Mouse (Mus musculus) mouse trophoblast stem cell (cell line): ENCODE data around the gene Uchl1.

ENCODE experiments used
- in situ Hi-C, 2 experiments: fragments of 300-500 bp; cut with MseI, MboI; formaldehyde crosslinking; loops; 2 replicates in 1 of 2; 3 replicates in 1 of 2; pipeline ENCODE4 v1.15.1; 2025

Uchl1 gene

GRCm38 (mm10) chr5:66703317-66704004 lies 27.6 kb downstream of the Uchl1 start:
- in situ Hi-C loops = loop anchor here in 1 of 2 experiments (5.0 kb wide), 1 partner anchor 314 kb away; no protein-coding TSS in a partner anchor

DNA sequence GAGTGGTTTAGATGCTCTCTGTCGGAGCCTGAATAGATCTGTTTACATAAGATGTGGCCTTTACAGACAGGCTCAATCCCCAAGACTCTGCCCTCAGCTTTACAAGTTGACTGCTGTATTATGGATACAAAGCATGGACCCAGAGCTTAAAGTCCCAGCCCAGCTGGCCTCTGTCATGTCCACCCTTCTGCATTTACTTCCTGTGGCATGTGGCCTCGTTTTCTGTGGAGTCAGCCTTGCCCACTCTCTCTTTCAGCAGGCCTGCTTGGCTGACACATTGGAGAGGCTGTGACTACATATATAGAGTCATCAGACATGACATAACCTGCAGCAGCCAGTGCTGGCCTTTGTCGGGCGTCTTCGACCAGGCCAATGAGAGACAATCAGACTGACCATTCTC lies 32.0 kb downstream of the Uchl1 start:
- in situ Hi-C loops = no loop called here

DNA sequence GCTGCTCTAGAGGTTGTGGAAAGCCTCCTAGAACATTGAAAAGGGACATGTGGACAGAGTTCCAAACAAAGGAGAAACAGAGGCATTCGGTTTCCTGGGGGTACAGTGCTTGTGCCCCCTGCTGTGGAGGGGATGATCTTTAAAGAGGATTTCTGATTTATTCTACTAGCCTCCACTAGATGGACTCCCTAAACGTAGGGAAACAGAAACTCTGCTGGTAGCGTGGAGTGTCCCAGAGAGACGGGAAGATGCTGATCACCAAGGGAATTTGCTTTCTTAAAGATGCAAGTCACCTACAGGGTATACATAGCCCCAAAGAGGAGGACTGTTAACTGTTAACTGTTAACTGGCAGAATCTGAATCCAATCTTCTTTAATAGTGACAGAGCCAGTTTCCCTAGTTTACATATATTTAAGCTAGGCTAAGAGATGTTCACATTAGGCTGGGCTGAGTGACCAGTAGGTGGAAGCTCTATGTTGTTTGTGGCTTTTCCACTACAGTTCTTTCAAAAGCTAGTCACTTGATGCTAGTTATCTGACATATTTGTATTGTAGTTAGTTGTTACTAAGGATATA lies 34.6 kb downstream of the Uchl1 start:
- in situ Hi-C loops = no loop called here

DNA sequence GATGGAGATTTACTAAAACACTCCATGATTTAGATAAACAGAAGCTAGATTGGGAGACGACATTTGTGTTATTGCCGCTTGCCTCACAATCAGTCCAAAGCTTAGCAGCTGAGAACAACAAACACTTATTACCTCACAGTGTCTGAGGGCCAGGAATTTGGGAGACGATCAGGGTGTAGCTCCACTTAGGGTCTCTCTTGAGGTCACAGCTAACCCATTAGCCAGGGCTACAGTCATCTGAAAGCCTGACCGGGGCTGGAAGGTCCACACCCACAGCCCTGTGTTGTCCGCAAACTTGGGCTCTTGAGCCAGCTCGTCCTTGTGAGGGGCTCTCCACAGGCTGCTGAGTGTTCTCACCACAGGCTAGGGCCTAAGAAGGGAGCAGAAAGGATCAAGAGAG lies 36.9 kb downstream of the Uchl1 start:
- in situ Hi-C loops = no loop called here

DNA sequence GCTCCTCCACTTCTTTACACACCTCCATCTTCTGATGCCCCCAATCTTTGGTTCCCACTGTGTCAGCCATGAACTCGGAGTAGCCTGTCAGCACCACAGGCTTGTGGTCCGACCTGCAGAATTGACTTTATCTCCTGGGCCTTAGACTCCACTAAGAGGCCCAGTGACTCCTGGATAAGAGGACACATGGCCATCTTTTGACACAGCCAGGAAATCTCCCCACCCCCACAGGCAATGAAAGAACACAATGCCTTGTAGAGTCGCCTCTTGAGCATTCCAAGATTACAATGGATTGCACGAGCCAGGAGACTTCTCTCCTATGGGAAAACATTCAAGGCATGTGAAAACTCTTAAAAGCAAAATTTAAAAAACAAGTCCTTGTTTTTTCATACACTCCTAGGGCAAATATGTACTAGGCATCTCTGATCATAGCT lies 39.6 kb downstream of the Uchl1 start:
- in situ Hi-C loops = no loop called here

DNA sequence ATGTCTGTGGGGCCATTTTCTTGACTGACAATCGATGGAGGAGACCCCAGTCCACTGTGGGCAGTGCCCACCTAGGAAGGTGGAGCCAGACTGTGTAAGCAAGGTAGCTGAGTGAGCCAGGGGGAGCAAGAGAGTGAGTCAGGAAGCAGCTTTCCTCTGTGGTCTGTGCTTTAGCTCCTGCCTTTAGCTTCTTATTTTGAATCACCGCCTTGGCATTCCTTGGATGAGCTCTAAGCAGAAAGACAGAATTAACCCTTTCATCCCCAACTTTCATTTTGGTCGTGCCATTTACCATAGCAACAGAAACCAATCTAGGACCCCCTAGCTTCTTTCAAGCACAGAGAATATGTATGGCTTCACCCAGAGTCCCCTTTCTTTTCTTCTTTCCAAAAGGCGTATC lies 42.0 kb downstream of the Uchl1 start:
- in situ Hi-C loops = no loop called here

DNA sequence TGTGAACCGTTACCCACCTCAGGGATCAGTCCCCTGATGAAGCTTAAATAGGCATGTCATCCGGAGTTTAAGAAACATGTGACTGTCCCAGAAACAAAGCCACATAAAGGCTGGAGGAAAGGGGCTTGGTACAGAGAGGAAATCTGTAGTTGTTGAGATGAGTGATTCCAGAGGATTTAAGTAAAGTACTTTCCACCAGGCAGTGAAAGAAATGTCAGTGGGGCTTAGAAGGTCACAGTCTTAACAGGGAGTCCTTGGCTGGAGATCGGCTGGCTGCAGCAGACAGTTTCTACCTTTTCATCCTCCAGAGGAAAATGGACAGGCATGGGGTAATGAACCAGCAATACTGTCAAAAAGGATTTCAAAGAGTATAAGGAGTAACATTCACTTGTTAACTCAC lies 42.5 kb downstream of the Uchl1 start:
- in situ Hi-C loops = no loop called here

DNA sequence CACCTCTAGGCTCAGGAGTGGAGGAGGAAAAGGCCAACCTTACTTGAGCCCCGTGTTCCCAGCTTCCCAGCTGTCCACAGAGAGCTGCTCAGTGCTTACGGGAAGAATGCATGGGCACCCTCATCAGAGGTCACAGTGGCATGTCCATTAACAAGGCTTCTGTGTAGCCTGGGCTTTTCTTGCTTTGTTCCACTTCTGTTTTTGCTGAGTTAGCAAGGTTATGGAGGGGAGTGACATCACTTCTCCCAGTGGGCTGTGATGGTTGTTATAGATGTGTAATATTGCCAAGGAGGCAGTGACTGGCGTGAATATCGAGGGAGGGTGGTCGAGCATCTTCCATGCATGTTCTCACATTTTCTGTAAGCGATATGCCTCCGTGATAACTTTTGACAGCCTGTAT lies 43.0 kb downstream of the Uchl1 start:
- in situ Hi-C loops = no loop called here

- in situ Hi-C loops = no loop called here
These were observed 45.0 kb downstream of the Uchl1 start for GRCm38 (mm10) chr5:66720921-66721320.

DNA sequence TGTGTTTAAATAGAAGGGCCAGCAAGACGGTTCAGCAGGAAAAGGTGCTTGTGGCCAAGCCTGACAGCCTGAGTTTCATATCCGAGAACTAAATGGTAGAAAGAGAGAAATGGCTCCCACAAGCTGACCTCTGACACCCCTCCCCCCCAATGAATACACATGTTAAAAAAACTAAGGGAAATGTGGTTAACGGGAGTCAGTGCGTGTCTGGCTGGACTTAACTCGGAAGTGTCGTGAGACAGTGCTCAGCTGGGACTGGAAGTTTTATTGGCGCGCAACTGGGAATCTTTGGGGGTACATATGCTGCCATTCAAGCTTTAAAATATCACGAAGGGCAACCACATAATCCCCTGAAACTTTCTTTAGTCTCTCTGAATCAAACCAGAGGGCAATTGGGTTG lies 46.7 kb downstream of the Uchl1 start:
- in situ Hi-C loops = no loop called here

DNA sequence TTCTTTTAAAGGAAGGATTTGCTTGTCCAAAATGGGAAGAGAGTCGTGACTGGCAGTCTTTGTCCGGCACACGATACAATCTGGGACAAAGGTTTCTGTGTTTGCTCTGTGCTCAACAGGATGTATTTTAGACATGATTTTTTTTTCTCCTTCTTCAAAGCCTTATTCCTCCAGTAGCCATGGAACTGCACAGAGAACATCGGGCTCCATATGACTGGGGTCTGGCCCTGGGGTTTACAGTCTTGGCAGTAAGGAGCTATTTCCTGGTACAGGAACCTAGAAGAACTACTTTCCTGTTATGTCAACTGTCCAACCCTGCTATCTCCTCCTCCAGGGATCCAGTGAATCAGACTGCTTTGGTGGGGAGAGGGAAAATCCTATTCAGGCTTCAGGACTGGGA lies 47.1 kb downstream of the Uchl1 start:
- in situ Hi-C loops = no loop called here

DNA sequence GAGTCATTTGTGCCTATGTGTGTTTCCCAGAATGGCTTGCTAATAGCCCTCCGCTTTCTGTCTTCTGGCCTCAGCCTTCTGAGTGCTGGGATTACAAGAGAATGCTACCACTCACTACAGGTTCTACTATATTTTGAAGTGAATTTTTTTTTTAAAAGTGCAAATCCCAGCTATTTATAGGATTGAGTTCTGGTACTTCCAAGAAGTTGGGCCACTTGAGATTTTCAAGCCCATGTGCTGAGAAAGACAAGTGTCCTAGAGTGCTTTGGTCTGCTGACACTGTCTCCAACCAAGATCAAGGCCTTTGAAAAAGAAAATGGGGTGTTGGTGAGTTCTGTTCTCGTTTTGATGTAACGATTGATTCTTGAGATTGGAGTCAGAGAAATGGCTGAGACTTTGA lies 47.7 kb downstream of the Uchl1 start:
- in situ Hi-C loops = no loop called here

- in situ Hi-C loops = no loop called here
These were observed 53.4 kb downstream of the Uchl1 start for GRCm38 (mm10) chr5:66729306-66729705.

GRCm38 (mm10) chr5:66730621-66731301 lies 54.9 kb downstream of the Uchl1 start:
- in situ Hi-C loops = no loop called here

- in situ Hi-C loops = no loop called here
These were observed 55.4 kb downstream of the Uchl1 start for GRCm38 (mm10) chr5:66731302-66731697.

GRCm38 (mm10) chr5:66733556-66733955 lies 57.7 kb downstream of the Uchl1 start:
- in situ Hi-C loops = no loop called here
